Mouse (Mus musculus) MEL (cell line): ENCODE data around the gene Kalrn. TPM values are rescaled to one million over a fixed set of nuclear protein-coding genes. Genes with fewer than 3 reads are reported as not detected.

Experiments used
- DNase-seq: peaks from one replicate; pipeline ENCODE4 v3.0.0; 2011; ENCODE audit warnings: low read depth, low spot score
- H3K27ac ChIP-seq: 2 replicates; pipeline ENCODE4 v1.5.1; 2012; ENCODE audit warnings: low read depth, mild to moderate bottlenecking, control low read depth, low read length, moderate library complexity; ENCODE audit not compliant: control insufficient read depth
- H3K27me3 ChIP-seq, 2 experiments: fragments of 150-350 bp in 1 of 2; sonication (generic) in 1 of 2; 2 replicates each; pipeline ENCODE4 v1.6.1; 2012; ENCODE audit warnings: low read length in 2 of 2, mild to moderate bottlenecking in 2 of 2, improper control_type of control experiment in 1 of 2, moderate library complexity in 1 of 2; ENCODE audit not compliant: insufficient read depth in 2 of 2, control insufficient read depth in 1 of 2
- H3K36me3 ChIP-seq, 2 experiments: 2 replicates each; pipeline ENCODE4 v1.6.1; 2012 to 2014; ENCODE audit warnings: low read length in 2 of 2, improper control_type of control experiment in 1 of 2, inconsistent platforms in 1 of 2, mild to moderate bottlenecking in 1 of 2; ENCODE audit not compliant: insufficient read depth in 2 of 2, control insufficient read depth in 1 of 2
- H3K4me1 ChIP-seq, 2 experiments: fragments of 150-350 bp in 1 of 2; sonication (generic) in 1 of 2; 2 replicates each; pipeline ENCODE4 v1.6.1; 2012; ENCODE audit warnings: low read length in 2 of 2, improper control_type of control experiment in 1 of 2, mild to moderate bottlenecking in 1 of 2; ENCODE audit not compliant: insufficient read depth in 2 of 2, control insufficient read depth in 1 of 2
- H3K4me3 ChIP-seq, 2 experiments: fragments of 150-350 bp in 1 of 2; sonication (generic) in 1 of 2; 2 replicates each; pipeline ENCODE4 v1.5.1; 2012; ENCODE audit warnings: low read depth in 2 of 2, low read length in 2 of 2, mild to moderate bottlenecking in 2 of 2, moderate library complexity in 2 of 2, control low read depth in 1 of 2, improper control_type of control experiment in 1 of 2; ENCODE audit not compliant: control insufficient read depth in 1 of 2, insufficient read depth in 1 of 2
- H3K79me2 ChIP-seq: 2 replicates; pipeline ENCODE4 v1.6.1; 2012; ENCODE audit warnings: mild to moderate bottlenecking, low read length, moderate library complexity; ENCODE audit not compliant: control insufficient read depth, poor library complexity, insufficient read depth
- H3K9ac ChIP-seq: 2 replicates; pipeline ENCODE4 v1.6.1; 2012; ENCODE audit warnings: low read depth, mild to moderate bottlenecking, control low read depth, low read length, moderate library complexity; ENCODE audit not compliant: control insufficient read depth, poor library complexity, severe bottlenecking
- H3K9me3 ChIP-seq: fragments of 150-350 bp; sonication (generic); replicated peaks from 2 replicates; pipeline ENCODE4 v1.6.1; 2012; ENCODE audit warnings: mild to moderate bottlenecking, low read length, improper control_type of control experiment, moderate library complexity; ENCODE audit not compliant: insufficient read depth
- BHLHE40 ChIP-seq: IDR thresholded peaks from 2 replicates; pipeline ENCODE4 v1.6.1; 2012; ENCODE audit warnings: low read depth, mild to moderate bottlenecking, inconsistent platforms, low read length, improper control_type of control experiment, borderline replicate concordance
- CHD1 ChIP-seq: IDR thresholded peaks from 2 replicates; pipeline ENCODE4 v1.6.1; 2012; ENCODE audit warnings: low read depth, mild to moderate bottlenecking, inconsistent platforms, low read length, improper control_type of control experiment
- ETS1 ChIP-seq: IDR thresholded peaks from 2 replicates; pipeline ENCODE4 v1.6.1; 2012; ENCODE audit warnings: low read depth, mild to moderate bottlenecking, inconsistent platforms, low read length, improper control_type of control experiment, moderate library complexity
- GABPA ChIP-seq: IDR thresholded peaks from 2 replicates; pipeline ENCODE4 v1.6.1; 2012; ENCODE audit warnings: low read depth, mild to moderate bottlenecking, inconsistent platforms, low read length, improper control_type of control experiment, moderate library complexity
- GATA1 ChIP-seq: IDR thresholded peaks from 2 replicates; pipeline ENCODE4 v1.6.1; 2011; ENCODE audit warnings: low read depth, low read length, improper control_type of control experiment
- HCFC1 ChIP-seq: IDR thresholded peaks from 2 replicates; pipeline ENCODE4 v1.6.1; 2012; ENCODE audit warnings: low read depth, mild to moderate bottlenecking, inconsistent platforms, low read length, improper control_type of control experiment, moderate library complexity
- MAX ChIP-seq: IDR thresholded peaks from 2 replicates; pipeline ENCODE4 v1.6.1; 2011; ENCODE audit warnings: low read length, improper control_type of control experiment
- MAZ ChIP-seq: IDR thresholded peaks from 2 replicates; pipeline ENCODE4 v1.6.1; 2012; ENCODE audit warnings: low read depth, mild to moderate bottlenecking, inconsistent platforms, low read length, improper control_type of control experiment
- MXI1 ChIP-seq: IDR thresholded peaks from 2 replicates; pipeline ENCODE4 v1.6.1; 2011; ENCODE audit warnings: mild to moderate bottlenecking, low read depth, low read length, improper control_type of control experiment
- MYC ChIP-seq: IDR thresholded peaks from 2 replicates; pipeline ENCODE4 v1.6.1; 2011; ENCODE audit warnings: low read depth, mild to moderate bottlenecking, low read length, improper control_type of control experiment, moderate library complexity
- RAD21 ChIP-seq: IDR thresholded peaks from 2 replicates; pipeline ENCODE4 v1.6.1; 2011; ENCODE audit warnings: mild to moderate bottlenecking, low read depth, low read length, improper control_type of control experiment
- TBP ChIP-seq: IDR thresholded peaks from 2 replicates; pipeline ENCODE4 v1.8.0; 2011; ENCODE audit warnings: low read depth, low read length, improper control_type of control experiment
- TCF12 ChIP-seq: IDR thresholded peaks from 2 replicates; pipeline ENCODE4 v1.6.1; 2014; ENCODE audit warnings: low read depth, mild to moderate bottlenecking, inconsistent platforms, low read length, improper control_type of control experiment, moderate library complexity
- ZC3H11A ChIP-seq: IDR thresholded peaks from 2 replicates; pipeline ENCODE4 v1.6.1; 2012; ENCODE audit warnings: low read depth, mild to moderate bottlenecking, inconsistent platforms, low read length, improper control_type of control experiment
- ZKSCAN1 ChIP-seq: IDR thresholded peaks from 2 replicates; pipeline ENCODE4 v1.6.1; 2012; ENCODE audit warnings: low read depth, mild to moderate bottlenecking, inconsistent platforms, low read length, improper control_type of control experiment, moderate library complexity
- ZNF384 ChIP-seq: IDR thresholded peaks from 2 replicates; pipeline ENCODE4 v1.6.1; 2012; ENCODE audit warnings: low read depth, mild to moderate bottlenecking, inconsistent platforms, low read length, improper control_type of control experiment
- polyA plus RNA-seq, 2 experiments: library from polyadenylated mRNA; stranded (reverse) in 1 of 2; unstranded in 1 of 2; fragments of >175 nt in 1 of 2; fragments of >200 nt in 1 of 2; gene quantifications; 2 replicates each; pipeline versions ENCODE4 v1.2.1 to v1.2.4; 2012; ENCODE audit warnings: low replicate concordance in 2 of 2, low read depth in 1 of 2; ENCODE audit not compliant: insufficient read length in 2 of 2, insufficient read depth in 1 of 2, missing spikeins in 1 of 2
- total RNA-seq: library from RNA; depleted of rRNA; stranded (reverse); fragments of 300-350 nt; gene quantifications from 2 replicates; pipeline ENCODE4 v1.2.3, GENCODE M21; 2012

Kalrn gene
- total and polyA plus RNA-seq, 3 experiments: 10.4 to 11.8 TPM; not detected in 1

- no peak overlapping the region for H3K9ac ChIP-seq
- no peaks in the 10 kb centered on the region for H3K4me1 ChIP-seq
- DNase-seq: no peak
- peaks cover 0 to 3% of the 10 kb centered on the region in 2 experiments; a peak in 2 of 4 replicates for H3K27me3 ChIP-seq
- no peak overlapping the region for H3K4me3 ChIP-seq
- H3K36me3 ChIP-seq: no peaks in the 10 kb centered on the region
- H3K27ac ChIP-seq: no peak overlapping the region
- TF ChIP-seq BHLHE40: no peak
- TF ChIP-seq TBP: no peak
- no peaks in the 10 kb centered on the region for H3K9me3 ChIP-seq
- H3K79me2 ChIP-seq: no peaks in the 10 kb centered on the region
Observed at GRCm38 (mm10) chr16:34252670-34253069, 320.7 kb downstream of the Kalrn start.

- H3K27ac ChIP-seq: no peak overlapping the region
- no peak for DNase-seq
- peaks cover 0 to 3% of the 10 kb centered on the region in 2 experiments; a peak in 2 of 4 replicates for H3K27me3 ChIP-seq
- H3K4me1 ChIP-seq: no peaks in the 10 kb centered on the region
- no peaks in the 10 kb centered on the region for H3K9me3 ChIP-seq
- TF ChIP-seq MAX: no peak
- no peak for TF ChIP-seq TBP
- no peak for TF ChIP-seq MYC
- TF ChIP-seq ETS1: no peak
- no peak for TF ChIP-seq CHD1
- no peak for TF ChIP-seq TCF12
- TF ChIP-seq ZC3H11A: no peak
- TF ChIP-seq GATA1: no peak
- no peaks in the 10 kb centered on the region for H3K79me2 ChIP-seq
- no peaks in the 10 kb centered on the region for H3K36me3 ChIP-seq
- no peak overlapping the region for H3K9ac ChIP-seq
- no peak overlapping the region for H3K4me3 ChIP-seq
Observed at GRCm38 (mm10) chr16:34248256-34248655, 325.1 kb downstream of the Kalrn start.

- Histone ChIP-seq H3K9ac (no peak overlapping the region), H3K27me3 (peaks cover 0 to 3% of the 10 kb centered on the region in 2 experiments; a peak in 1 of 4 replicates), H3K27ac (no peak overlapping the region), H3K79me2 (no peaks in the 10 kb centered on the region), H3K4me3 (no peak overlapping the region), H3K4me1 (no peaks in the 10 kb centered on the region), H3K36me3 (no peaks in the 10 kb centered on the region), H3K9me3 (no peaks in the 10 kb centered on the region)
- TF ChIP-seq MAZ (no peak), RAD21 (no peak), HCFC1 (no peak), MXI1 (no peak), ZNF384 (no peak), GABPA (no peak), ZKSCAN1 (no peak)
- DNase-seq: no peak
Observed at GRCm38 (mm10) chr16:34241936-34242729, 331.2 kb downstream of the Kalrn start.
